Mouse (Mus musculus) E14TG2a.4 (cell line): Measurements from ENCODE around the gene Irak2.

ENCODE experiments used
- CTCF ChIP-seq: conservative IDR thresholded peaks from 2 replicates; pipeline ENCODE4 v1.5.1; 2014; ENCODE audit warnings: low read length
- NANOG ChIP-seq: IDR thresholded peaks from 2 replicates; pipeline ENCODE4 v1.6.1; 2014; ENCODE audit warnings: borderline replicate concordance, low read length, mixed read lengths
- POU5F1 ChIP-seq: IDR thresholded peaks from 2 replicates; pipeline ENCODE4 v1.6.1; 2014; ENCODE audit warnings: low read length, borderline replicate concordance

GRCm38 (mm10) chr6:113604432-113605223 is 33.6 kb upstream of the Irak2 start, which contains the start of gene Brk1:
- TF ChIP-seq CTCF = peak; percentile 52
- TF ChIP-seq NANOG = no peak
- TF ChIP-seq POU5F1 = no peak
